Mouse (Mus musculus) cerebellum, adult 2 months (tissue): ENCODE data around the gene Ubac2. TPM values are rescaled to one million over a fixed set of nuclear protein-coding genes. Genes with fewer than 3 reads are reported as not detected.

Experiments used
- DNase-seq, 2 experiments: peaks; one replicate each; pipeline ENCODE4 v3.0.0; 2021
- H3K27ac ChIP-seq: fragments of 200-500 bp; 2 replicates; pipeline ENCODE4 v1.5.1; 2012; ENCODE audit warnings: low read length, control low read depth, inconsistent platforms; ENCODE audit not compliant: insufficient read depth
- H3K27me3 ChIP-seq: fragments of 200-500 bp; 2 replicates; pipeline ENCODE4 v1.6.1; 2012; ENCODE audit warnings: inconsistent platforms, mild to moderate bottlenecking, low read length, moderate library complexity; ENCODE audit not compliant: control insufficient read depth, insufficient read depth
- H3K4me1 ChIP-seq: fragments of 200-500 bp; 2 replicates; pipeline ENCODE4 v1.6.1; 2011; ENCODE audit warnings: low read length; ENCODE audit not compliant: control insufficient read depth, insufficient read depth
- H3K4me3 ChIP-seq: fragments of 200-500 bp; replicated peaks from 2 replicates; pipeline ENCODE3; 2011; ENCODE audit warnings: mild to moderate bottlenecking, low read depth, low read length, control low read depth; ENCODE audit not compliant: insufficient read depth
- CTCF ChIP-seq: fragments of 200-500 bp; IDR thresholded peaks from 2 replicates; pipeline ENCODE4 v1.5.1; 2011; ENCODE audit warnings: low read depth, mild to moderate bottlenecking, control low read depth, low read length, moderate library complexity, borderline replicate concordance; ENCODE audit not compliant: insufficient read depth
- POLR2A ChIP-seq: fragments of 200-500 bp; IDR thresholded peaks from 2 replicates; pipeline ENCODE4 v1.6.1; 2011; ENCODE audit warnings: low read length, control low read depth, borderline replicate concordance; ENCODE audit not compliant: insufficient read depth
- WGBS: fragments of 180-500 bp; shearing (Covaris S2); methylation state at CpG from one replicate; pipeline ENCODE4 v1.1.7; 2018; 5-methylcytosine and 5-hydroxymethylcytosine counted together
- polyA plus RNA-seq: library from polyadenylated mRNA; depleted of rRNA; stranded (reverse); fragments of >200 nt; gene quantifications from 2 replicates; pipeline ENCODE4 v1.2.3, GENCODE M21; 2012

Gene Ubac2
- polyA plus RNA-seq, 1 experiment, result 44.4 TPM

DNA sequence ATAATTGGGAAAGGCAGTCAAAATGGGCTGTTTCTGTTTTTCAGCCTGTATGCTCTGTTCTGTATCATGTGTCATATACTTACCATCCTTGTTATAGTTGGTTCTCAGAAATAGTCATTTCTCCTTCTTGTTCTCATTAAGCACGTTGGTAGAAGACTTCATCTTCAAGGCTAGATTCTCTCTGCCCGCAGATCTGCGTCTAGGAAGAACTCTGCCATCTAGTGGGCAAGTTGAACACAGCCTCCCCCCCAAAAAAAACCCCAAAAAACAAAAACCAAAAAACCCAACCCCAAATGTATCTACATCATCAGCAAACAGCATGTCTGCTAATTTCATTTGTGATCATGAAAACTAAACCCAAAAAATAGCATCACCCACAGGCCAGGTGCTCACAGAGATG lies 41.3 kb downstream of the Ubac2 start:
- WGBS, result 9% methylated on average over 3 of the region's 3 CpGs
- DNase-seq, result peak in 1 of 2 experiments; percentile 14
- no peak overlapping the region for H3K4me3 ChIP-seq
- TF ChIP-seq CTCF (peak; percentile 50; the same call in 1 of the 2 replicates), POLR2A (no peak)
- H3K4me1 ChIP-seq, result peaks cover 6% of the 10 kb centered on the region
- no peaks in the 10 kb centered on the region for H3K27me3 ChIP-seq
- H3K27ac ChIP-seq, result no peak overlapping the region

DNA sequence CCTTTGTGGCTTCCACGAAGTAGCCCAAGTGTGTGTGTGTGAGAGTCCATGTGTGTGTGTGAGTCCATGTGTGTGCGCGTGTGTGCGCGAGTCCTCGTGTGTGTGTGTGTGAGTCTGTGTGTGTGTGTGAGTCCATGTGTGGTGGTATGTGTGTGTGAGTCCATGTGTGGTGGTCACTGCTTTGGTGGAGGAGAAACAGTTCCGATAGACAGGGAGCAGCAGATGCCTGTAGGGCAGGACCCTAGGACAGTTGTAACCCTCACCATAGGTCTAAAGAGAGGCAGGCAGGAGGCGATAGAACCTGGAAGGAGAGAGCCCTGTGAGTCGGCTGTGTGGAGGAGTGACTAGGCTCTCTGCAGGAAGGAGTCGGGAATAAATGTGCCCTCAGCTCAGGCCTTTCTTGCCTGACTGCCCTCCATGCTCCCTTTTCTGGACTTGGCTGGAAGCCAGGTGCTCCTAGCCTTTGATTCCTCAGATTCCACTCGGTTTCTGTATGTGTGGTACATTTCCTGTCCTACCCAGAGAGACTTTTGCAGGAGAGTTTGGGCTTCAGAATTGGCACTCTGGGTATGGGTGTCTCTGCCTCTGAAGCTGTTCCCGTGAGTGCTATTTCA lies 42.2 kb downstream of the Ubac2 start:
- peak; percentile 16 to 34 for DNase-seq
- H3K27me3 ChIP-seq, result no peaks in the 10 kb centered on the region
- TF ChIP-seq POLR2A (no peak), CTCF (no peak)
- peaks cover 10% of the 10 kb centered on the region for H3K4me1 ChIP-seq
- H3K27ac ChIP-seq, result no peak overlapping the region
- no peak overlapping the region for H3K4me3 ChIP-seq
- WGBS, result 74% methylated on average over 12 of the region's 12 CpGs

DNA sequence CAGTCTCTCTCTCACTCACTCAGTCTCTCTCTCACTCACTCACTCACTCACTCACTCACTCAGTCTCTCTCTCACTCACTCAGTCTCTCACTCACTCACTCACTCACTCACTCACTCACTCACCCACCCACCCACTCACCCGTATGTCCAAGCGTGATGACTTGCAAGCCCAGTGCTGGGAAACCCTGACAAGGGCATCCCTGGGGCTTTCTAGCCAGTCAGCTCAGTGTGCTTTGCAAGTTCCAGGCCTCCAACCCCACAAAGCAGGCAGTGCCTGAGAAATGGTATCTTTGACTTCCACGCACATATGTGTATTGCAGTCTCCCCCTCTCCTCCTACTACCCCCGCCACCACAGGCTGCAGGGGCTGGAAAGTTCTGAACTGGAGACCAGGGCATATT lies 43.6 kb downstream of the Ubac2 start:
- Histone ChIP-seq H3K27ac (no peak overlapping the region), H3K4me1 (peaks cover 10% of the 10 kb centered on the region), H3K4me3 (no peak overlapping the region), H3K27me3 (no peaks in the 10 kb centered on the region)
- WGBS, result 93% methylated on average over 4 of the region's 4 CpGs
- no peak for TF ChIP-seq POLR2A
- no peak for TF ChIP-seq CTCF
- no peak for DNase-seq

- 71% methylated on average over 4 of the region's 4 CpGs for WGBS
- H3K27ac ChIP-seq, result no peak overlapping the region
- no peaks in the 10 kb centered on the region for H3K27me3 ChIP-seq
- TF ChIP-seq CTCF, result no peak
- no peak for TF ChIP-seq POLR2A
- DNase-seq, result no peak
- no peak overlapping the region for H3K4me3 ChIP-seq
- peaks cover 10% of the 10 kb centered on the region for H3K4me1 ChIP-seq
These were observed 44.3 kb downstream of the Ubac2 start for GRCm38 (mm10) chr14:121922731-121923130.

GRCm38 (mm10) chr14:121924876-121925275 lies 46.5 kb downstream of the Ubac2 start:
- Histone ChIP-seq H3K27me3 (no peaks in the 10 kb centered on the region), H3K4me3 (no peak overlapping the region)
- 62% methylated on average over 6 of the region's 6 CpGs for WGBS

GRCm38 (mm10) chr14:121926901-121927300 lies 48.5 kb downstream of the Ubac2 start:
- no peak overlapping the region for H3K4me3 ChIP-seq
- no peak for DNase-seq
- no peak overlapping the region for H3K27ac ChIP-seq
- H3K4me1 ChIP-seq, result peaks cover 7% of the 10 kb centered on the region
- 76% methylated on average over 6 of the region's 6 CpGs for WGBS
- TF ChIP-seq POLR2A (no peak), CTCF (no peak)
- no peaks in the 10 kb centered on the region for H3K27me3 ChIP-seq

More at GRCm38 (mm10) chr14:121924876-121925275, 46.5 kb downstream of the Ubac2 start:
- no peak for DNase-seq
- no peak overlapping the region for H3K27ac ChIP-seq
- H3K4me1 ChIP-seq, result peaks cover 10% of the 10 kb centered on the region
- no peak for TF ChIP-seq CTCF
- TF ChIP-seq POLR2A, result no peak

- H3K4me1 ChIP-seq, result peaks cover 7% of the 10 kb centered on the region
- no peak overlapping the region for H3K4me3 ChIP-seq
- no peak overlapping the region for H3K27ac ChIP-seq
- TF ChIP-seq POLR2A, result no peak
- no peak for TF ChIP-seq CTCF
- WGBS, result 91% methylated on average over 8 of the region's 8 CpGs
- no peak for DNase-seq
- H3K27me3 ChIP-seq, result no peaks in the 10 kb centered on the region
These were observed 49.0 kb downstream of the Ubac2 start for GRCm38 (mm10) chr14:121927451-121927850.

DNA sequence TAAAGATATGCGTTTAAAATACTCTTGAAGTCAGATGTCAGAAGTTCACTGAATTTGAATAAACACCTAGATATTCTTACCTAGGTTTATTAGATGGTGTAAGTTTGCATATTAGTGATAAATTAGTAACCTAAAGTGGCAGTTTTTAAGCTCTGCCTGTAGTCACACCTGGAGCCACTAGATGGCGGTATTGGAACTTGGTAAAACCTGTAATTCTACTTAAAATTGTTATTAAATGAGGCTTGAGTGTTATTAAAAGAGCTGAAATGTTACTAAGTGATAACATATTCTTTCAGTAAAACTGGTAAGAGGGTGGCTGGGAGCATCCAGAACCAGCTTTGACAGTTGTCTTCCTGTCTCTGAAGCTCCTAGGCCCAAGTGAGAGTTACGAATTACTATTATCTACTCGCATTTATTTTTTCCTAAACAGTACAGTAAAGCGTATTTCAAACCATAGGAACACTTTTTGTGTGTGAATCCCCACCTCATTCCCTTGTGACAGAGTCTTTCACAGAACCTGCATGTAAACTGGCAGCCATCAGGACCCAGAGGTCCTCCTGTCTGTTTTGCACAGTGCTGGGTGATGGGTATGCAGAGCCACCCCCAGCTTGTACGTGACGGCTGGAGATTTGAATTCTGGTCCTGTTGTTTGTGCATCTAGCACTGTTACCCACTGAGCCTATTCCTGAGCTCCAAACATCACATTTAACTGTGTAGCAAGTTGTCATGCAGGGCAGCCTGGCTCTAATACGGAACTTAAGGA lies 50.1 kb downstream of the Ubac2 start:
- no peak overlapping the region for H3K27ac ChIP-seq
- DNase-seq, result peak; percentile 30 to 46

More for the DNA sequence above, 50.1 kb downstream of the Ubac2 start:
- peaks cover 4% of the 10 kb centered on the region for H3K4me1 ChIP-seq
- 68% methylated on average over 8 of the region's 8 CpGs for WGBS
- TF ChIP-seq CTCF (peak; percentile 29), POLR2A (no peak)
- H3K27me3 ChIP-seq, result no peaks in the 10 kb centered on the region
- no peak overlapping the region for H3K4me3 ChIP-seq
